ENCODE assay signal across 19 mouse cellular contexts in the genomic region with DNA sequence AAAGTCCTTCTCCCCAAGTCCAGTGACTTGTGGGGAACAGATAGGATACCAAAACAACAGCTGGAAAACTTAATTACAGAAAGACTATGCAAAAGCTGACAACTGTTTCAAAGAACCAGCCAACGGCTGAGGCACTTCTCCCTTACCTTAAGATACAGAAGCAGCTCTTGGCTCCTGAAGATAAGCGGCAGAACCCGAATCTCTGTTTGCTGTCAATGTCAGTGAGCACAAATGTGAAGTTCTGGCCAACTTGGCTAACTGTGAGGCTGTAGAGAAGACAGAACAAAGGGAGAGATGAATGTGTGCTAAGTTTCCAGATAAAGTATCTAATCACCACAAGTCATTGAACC.
DNase-seq lines count a peak whose midpoint lies in the region; ATAC-seq and TF ChIP-seq lines count a peak whose summit lies in the region.
"Had no signal": no experiment of that assay in that cellular context is flagged by ENCODE, and none has a peak within 500 bp of the region (broad histone marks: within the 10 kb centered on the region; RNA-seq: fewer than 3 reads in every experiment).

No protein-coding gene starts in this region.

- no peak overlapping the region for H3K4me3 ChIP-seq in stomach, embryonic 14.5 days (ENCODE audit: low read depth, low read length)
- no peak overlapping the region for H3K4me3 ChIP-seq in stomach, postnatal 0 days (ENCODE audit: low read depth, low read length)
- peak overlapping the region; percentile 26; the same call in 1 of the 2 replicates for H3K4me3 ChIP-seq in liver, embryonic 13.5 days (replicated peaks)
- no peak overlapping the region for H3K4me3 ChIP-seq in stomach, embryonic 15.5 days (replicated peaks)
- H3K4me3 ChIP-seq in hindbrain, embryonic 16.5 days (ENCODE audit: low read length), result no peak overlapping the region
- H3K4me3 ChIP-seq: hindbrain, embryonic 15.5 days; limb, embryonic 13.5 days; megakaryocyte, embryonic 14.5 days; neural tube, embryonic 12.5 days had no signal

- H3K36me3 ChIP-seq in stomach, embryonic 14.5 days (ENCODE audit: control insufficient read depth, insufficient read depth, low read length), result no peaks in the 10 kb centered on the region
- H3K36me3 ChIP-seq in stomach, postnatal 0 days (ENCODE audit: control insufficient read depth, insufficient read depth, low read length), result no peaks in the 10 kb centered on the region
- peaks cover 8% of the 10 kb centered on the region for H3K36me3 ChIP-seq in liver, embryonic 13.5 days
- H3K36me3 ChIP-seq in stomach, embryonic 15.5 days, result 0 out of 2 replicates have a peak, but pooled peaks cover 2% of the 10 kb centered on the region
- no peaks in the 10 kb centered on the region for H3K36me3 ChIP-seq in hindbrain, embryonic 16.5 days (ENCODE audit: control insufficient read depth, insufficient read depth, low read length)
- H3K36me3 ChIP-seq: hindbrain, embryonic 15.5 days; neural tube, embryonic 12.5 days had no signal

- no peaks in the 10 kb centered on the region for H3K9me3 ChIP-seq in stomach, embryonic 14.5 days (ENCODE audit: control insufficient read depth, low read depth, low read length)
- no peaks in the 10 kb centered on the region for H3K9me3 ChIP-seq in stomach, postnatal 0 days (ENCODE audit: control insufficient read depth, low read length)
- H3K9me3 ChIP-seq in liver, embryonic 13.5 days (replicated peaks), result no peaks in the 10 kb centered on the region
- no peaks in the 10 kb centered on the region for H3K9me3 ChIP-seq in stomach, embryonic 15.5 days
- H3K9me3 ChIP-seq in hindbrain, embryonic 16.5 days (ENCODE audit: control insufficient read depth, low read length), result no peaks in the 10 kb centered on the region
- H3K9me3 ChIP-seq: hindbrain, embryonic 15.5 days; limb, embryonic 13.5 days; megakaryocyte, embryonic 14.5 days; neural tube, embryonic 12.5 days had no signal

- DNase-seq in stomach, postnatal 0 days (ENCODE audit: low spot score), result no peak
- peak; percentile 65 for DNase-seq in liver, embryonic 13.5 days
- DNase-seq in ovary, postnatal 36 days (ENCODE audit: low spot score), result no peak
- DNase-seq in gastrocnemius, postnatal 4 days (ENCODE audit: low spot score in 2 of 2), result no peak
- DNase-seq: cerebellum, adult 11 months; heart, postnatal 36 days; kidney, postnatal 10 days; right cerebral cortex, postnatal 25 days had no signal

- TF ChIP-seq EP300 in stomach, postnatal 0 days (optimal IDR thresholded peaks at IDR 0.05), result no peak

- H3K9ac ChIP-seq in stomach, embryonic 14.5 days (replicated peaks; ENCODE audit: low read depth, low read length), result no peak overlapping the region
- no peak overlapping the region for H3K9ac ChIP-seq in stomach, postnatal 0 days (ENCODE audit: low read length)
- H3K9ac ChIP-seq in liver, embryonic 13.5 days, result peak overlapping the region; percentile 52; the same call in 1 of the 2 replicates
- no peak overlapping the region for H3K9ac ChIP-seq in stomach, embryonic 15.5 days
- H3K9ac ChIP-seq in hindbrain, embryonic 16.5 days (ENCODE audit: low read depth, low read length), result no peak overlapping the region
- H3K9ac ChIP-seq: hindbrain, embryonic 15.5 days; limb, embryonic 13.5 days; neural tube, embryonic 12.5 days had no signal

- no peaks in the 10 kb centered on the region for H3K27me3 ChIP-seq in stomach, embryonic 14.5 days (ENCODE audit: control insufficient read depth, insufficient read depth, low read length)
- H3K27me3 ChIP-seq in stomach, postnatal 0 days (ENCODE audit: control insufficient read depth, insufficient read depth, low read length), result no peaks in the 10 kb centered on the region
- no peaks in the 10 kb centered on the region for H3K27me3 ChIP-seq in liver, embryonic 13.5 days
- H3K27me3 ChIP-seq in stomach, embryonic 15.5 days (replicated peaks), result no peaks in the 10 kb centered on the region
- H3K27me3 ChIP-seq in hindbrain, embryonic 16.5 days (replicated peaks; ENCODE audit: control insufficient read depth, insufficient read depth, low read length), result no peaks in the 10 kb centered on the region
- H3K27me3 ChIP-seq: hindbrain, embryonic 15.5 days; limb, embryonic 13.5 days; megakaryocyte, embryonic 14.5 days; neural tube, embryonic 12.5 days had no signal

- H3K27ac ChIP-seq in stomach, embryonic 14.5 days (ENCODE audit: low read length), result no peak overlapping the region
- H3K27ac ChIP-seq in stomach, postnatal 0 days (replicated peaks), result no peak overlapping the region
- H3K27ac ChIP-seq in liver, embryonic 13.5 days, result peak overlapping the region; percentile 91
- no peak overlapping the region for H3K27ac ChIP-seq in stomach, embryonic 15.5 days
- H3K27ac ChIP-seq in hindbrain, embryonic 16.5 days (ENCODE audit: low read depth, low read length), result no peak overlapping the region
- H3K27ac ChIP-seq: hindbrain, embryonic 15.5 days; limb, embryonic 13.5 days; neural tube, embryonic 12.5 days had no signal

- WGBS in stomach, embryonic 14.5 days, result 23% methylated on average over 3 of the region's 3 CpGs
- 27% methylated on average over 3 of the region's 3 CpGs for WGBS in stomach, postnatal 0 days
- WGBS in liver, embryonic 13.5 days (ENCODE audit: insufficient replicate concordance), result 5% methylated on average over 3 of the region's 3 CpGs
- WGBS in stomach, embryonic 15.5 days, result 22% methylated on average over 3 of the region's 3 CpGs
- WGBS in hindbrain, embryonic 16.5 days, result 61% methylated on average over 3 of the region's 3 CpGs

- H3K4me2 ChIP-seq in stomach, embryonic 14.5 days (replicated peaks; ENCODE audit: low read depth, low read length), result no peak overlapping the region
- H3K4me2 ChIP-seq in stomach, postnatal 0 days (replicated peaks; ENCODE audit: low read depth), result no peak overlapping the region
- H3K4me2 ChIP-seq in liver, embryonic 13.5 days, result peak overlapping the region; percentile 55
- H3K4me2 ChIP-seq in stomach, embryonic 15.5 days, result no peak overlapping the region
- H3K4me2 ChIP-seq in hindbrain, embryonic 16.5 days (ENCODE audit: low read length), result no peak overlapping the region
- H3K4me2 ChIP-seq: hindbrain, embryonic 15.5 days; limb, embryonic 13.5 days; neural tube, embryonic 12.5 days had no signal

- no peak for TF ChIP-seq CTCF in stomach, postnatal 0 days (IDR thresholded peaks at IDR 0.05; ENCODE audit: low read depth)

- peak; percentile 46; the same call in 1 of the 2 replicates for ATAC-seq in stomach, embryonic 14.5 days (ENCODE audit: insufficient number of reproducible peaks, insufficient read depth, low FRiP score, low read depth)
- ATAC-seq in stomach, postnatal 0 days (ENCODE audit: low FRiP score, low TSS enrichment), result no peak
- ATAC-seq in common myeloid progenitor, adult 5-6 weeks (replicated peaks; ENCODE audit: low read depth, poor library complexity, severe bottlenecking), result peak; percentile 83
- ATAC-seq in liver, embryonic 13.5 days (ENCODE audit: low read depth), result peak; percentile 88
- ATAC-seq in stomach, embryonic 15.5 days (ENCODE audit: insufficient read depth, low FRiP score, low read depth), result peak; percentile 71; the same call in 1 of the 2 replicates
- no peak for ATAC-seq in hindbrain, embryonic 16.5 days
- ATAC-seq: forebrain, embryonic 16.5 days; intestine, postnatal 0 days; lung, postnatal 0 days had no signal

- H3K4me1 ChIP-seq in stomach, embryonic 14.5 days (ENCODE audit: control insufficient read depth, insufficient read depth, low read length), result 0 out of 2 replicates have a peak, but pooled peaks cover 4% of the 10 kb centered on the region
- H3K4me1 ChIP-seq in stomach, postnatal 0 days (replicated peaks; ENCODE audit: control insufficient read depth, insufficient read depth), result no peaks in the 10 kb centered on the region
- peaks cover 67% of the 10 kb centered on the region for H3K4me1 ChIP-seq in liver, embryonic 13.5 days (replicated peaks)
- H3K4me1 ChIP-seq in stomach, embryonic 15.5 days, result no peaks in the 10 kb centered on the region; the same call in 1 of the 2 replicates
- H3K4me1 ChIP-seq in hindbrain, embryonic 16.5 days (ENCODE audit: control insufficient read depth, insufficient read depth, low read depth, low read length), result no peaks in the 10 kb centered on the region
- H3K4me1 ChIP-seq: hindbrain, embryonic 15.5 days; neural tube, embryonic 12.5 days had no signal

Comparison
In these comparisons a context has a peak if more than half of its experiments do, and no peak if none do; other contexts are left out.
1. ATAC-seq: peak in stomach, embryonic 14.5 days (single experiment), common myeloid progenitor, adult 5-6 weeks (single experiment), liver, embryonic 13.5 days (single experiment) and stomach, embryonic 15.5 days (single experiment); none in stomach, postnatal 0 days (single experiment) and hindbrain, embryonic 16.5 days (single experiment).